Mouse (Mus musculus) kidney, embryonic 14.5 days (tissue): ENCODE results near the gene Olfr1263. TPM values are rescaled to one million over a fixed set of nuclear protein-coding genes. Genes with fewer than 3 reads are reported as not detected.

Experiments
- polyA plus RNA-seq: library from polyadenylated mRNA; unstranded; fragments of >200 nt; fragmentation: Nextera tagmentation; extraction: Ambion mirVana; gene quantifications from 2 replicates; pipeline ENCODE4 v1.2.1, GENCODE M21; 2014

Olfr1263 gene
- polyA plus RNA-seq, 1 experiment from 2014 or later = not detected

Other genes starting within 250 kb of the Olfr1263 start
- not detected in 2 replicates for gene Olfr1254, start 218.5 kb upstream of the Olfr1263 start, polyA plus RNA-seq
- gene Olfr1255, start 200.1 kb upstream of the Olfr1263 start, polyA plus RNA-seq = not detected in 2 replicates
- not detected in 2 replicates for gene Olfr1256, start 170.6 kb upstream of the Olfr1263 start, polyA plus RNA-seq
- not detected in 2 replicates for gene Olfr48, start 163.9 kb upstream of the Olfr1263 start, polyA plus RNA-seq
- not detected in 2 replicates for gene Olfr1257, start 133.7 kb upstream of the Olfr1263 start, polyA plus RNA-seq
- not detected in 2 replicates for gene Olfr1258, start 84.8 kb upstream of the Olfr1263 start, polyA plus RNA-seq
- not detected in 2 replicates for gene Olfr1259, start 63.5 kb upstream of the Olfr1263 start, polyA plus RNA-seq
- not detected in 2 replicates for gene Olfr1260, start 37.8 kb upstream of the Olfr1263 start, polyA plus RNA-seq
- not detected in 2 replicates for gene Olfr1261, start 20.9 kb upstream of the Olfr1263 start, polyA plus RNA-seq
- not detected in 2 replicates for gene Olfr1262, start 12.0 kb upstream of the Olfr1263 start, polyA plus RNA-seq
- gene Olfr1264, start 13.4 kb downstream of the Olfr1263 start, polyA plus RNA-seq = not detected in 2 replicates
- gene Olfr1265, start 23.2 kb downstream of the Olfr1263 start, polyA plus RNA-seq = not detected in 2 replicates
- gene Olfr140, start 51.5 kb downstream of the Olfr1263 start, polyA plus RNA-seq = not detected in 2 replicates
- gene Olfr1269, start 109.3 kb downstream of the Olfr1263 start, polyA plus RNA-seq = not detected in 2 replicates
- not detected in 2 replicates for gene Olfr32, start 130.2 kb downstream of the Olfr1263 start, polyA plus RNA-seq
- not detected in 2 replicates for gene Olfr1270, start 141.0 kb downstream of the Olfr1263 start, polyA plus RNA-seq
- gene Olfr1506, start 212.4 kb downstream of the Olfr1263 start, polyA plus RNA-seq = not detected in 2 replicates
- not detected in 2 replicates for gene Olfr142, start 245.5 kb downstream of the Olfr1263 start, polyA plus RNA-seq